Comparison of ENCODE assay signal across 8 mouse cellular contexts in the genomic region with DNA sequence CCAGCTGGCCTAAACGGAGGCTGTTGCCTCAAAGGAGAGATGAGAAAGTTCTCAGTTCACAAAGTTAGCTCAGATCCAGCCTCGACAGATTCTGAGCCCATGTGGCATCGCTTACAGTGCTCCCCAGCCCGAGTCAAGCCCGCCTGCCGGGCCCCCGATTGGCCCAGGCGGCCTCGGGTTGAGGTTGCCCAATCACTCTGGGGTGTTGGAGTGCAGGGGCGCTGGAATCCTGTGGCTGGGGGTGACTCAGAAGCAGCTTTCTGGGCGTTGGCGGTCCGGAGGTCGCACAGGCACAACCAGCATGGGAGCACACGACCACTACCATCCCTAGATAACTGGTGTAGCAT. TPM values are rescaled to one million over a fixed set of nuclear protein-coding genes. Genes with fewer than 3 reads are reported as not detected.
DNase-seq lines count a peak whose midpoint lies in the region; ATAC-seq and TF ChIP-seq lines count a peak whose summit lies in the region.

No protein-coding gene starts in this region.

- no peak for TF ChIP-seq EP300 in liver, postnatal 0 days (IDR thresholded peaks at IDR 0.05; ENCODE audit: low read depth)

- 0 out of 2 replicates have a peak, but pooled peaks cover 5% of the 10 kb centered on the region for H3K4me1 ChIP-seq in hindbrain, postnatal 0 days (ENCODE audit: insufficient read depth, low read length)
- peaks cover 8% of the 10 kb centered on the region; the same call in 1 of the 2 replicates for H3K4me1 ChIP-seq in liver, postnatal 0 days (ENCODE audit: insufficient read depth)

- no peaks in the 10 kb centered on the region for H3K9me3 ChIP-seq in hindbrain, postnatal 0 days (ENCODE audit: low read length)
- no peaks in the 10 kb centered on the region for H3K9me3 ChIP-seq in liver, postnatal 0 days (ENCODE audit: low read length)

- peak; percentile 10 to 22 for DNase-seq in layer of hippocampus, postnatal 14 days (ENCODE audit: low spot score in 2 of 2)
- DNase-seq in layer of hippocampus, adult 8-10 months (ENCODE audit: low spot score in 2 of 2): no peak
- DNase-seq in adrenal gland, postnatal 4 days (ENCODE audit: low spot score in 2 of 2): peak; percentile 4 to 15
- DNase-seq in gastrocnemius, postnatal 25 days: peak; percentile 75
- no peak for DNase-seq in hindbrain, postnatal 0 days (ENCODE audit: low spot score)
- peak; percentile 40 for DNase-seq in liver, postnatal 0 days
- DNase-seq in neural tube, embryonic 10.5 days (ENCODE audit: extremely low spot score, low spot score): peak; percentile 78
- DNase-seq in thymus, postnatal 25 days: peak; percentile 32

- 0 out of 2 replicates have a peak overlapping the region, but pooled peaks have one; percentile 75 for H3K27ac ChIP-seq in hindbrain, postnatal 0 days
- peak overlapping the region; percentile 82 for H3K27ac ChIP-seq in liver, postnatal 0 days (ENCODE audit: low read depth)

- H3K9ac ChIP-seq in hindbrain, postnatal 0 days (replicated peaks; ENCODE audit: low read length): peak overlapping the region; percentile 81
- H3K9ac ChIP-seq in liver, postnatal 0 days (replicated peaks): peak overlapping the region; percentile 73

- under 1% methylated on average over 15 of the region's 15 CpGs for WGBS in hindbrain, postnatal 0 days
- WGBS in liver, postnatal 0 days (ENCODE audit: insufficient replicate concordance): 3% methylated on average over 15 of the region's 15 CpGs

- peak overlapping the region; percentile 82 for H3K4me3 ChIP-seq in hindbrain, postnatal 0 days (ENCODE audit: low read length)
- H3K4me3 ChIP-seq in liver, postnatal 0 days (ENCODE audit: low read depth, low read length): peak overlapping the region; percentile 66

- peak overlapping the region; percentile 68 for H3K4me2 ChIP-seq in hindbrain, postnatal 0 days (ENCODE audit: low read depth, low read length)
- peak overlapping the region; percentile 84 for H3K4me2 ChIP-seq in liver, postnatal 0 days (ENCODE audit: low read depth, low read length)

- no peaks in the 10 kb centered on the region for H3K36me3 ChIP-seq in hindbrain, postnatal 0 days (ENCODE audit: insufficient read depth, low read length)
- no peaks in the 10 kb centered on the region for H3K36me3 ChIP-seq in liver, postnatal 0 days (replicated peaks; ENCODE audit: insufficient read depth, low read length)

- H3K27me3 ChIP-seq in hindbrain, postnatal 0 days (ENCODE audit: insufficient read depth, low read length): no peaks in the 10 kb centered on the region
- peaks cover 12% of the 10 kb centered on the region for H3K27me3 ChIP-seq in liver, postnatal 0 days (ENCODE audit: insufficient read depth, low read length)

- peak; percentile 73 for ATAC-seq in hindbrain, postnatal 0 days
- ATAC-seq in liver, postnatal 0 days: peak; percentile 67

- no peak for TF ChIP-seq CTCF in hindbrain, postnatal 0 days (IDR thresholded peaks at IDR 0.05; ENCODE audit: low read depth)
- no peak for TF ChIP-seq CTCF in liver, postnatal 0 days (IDR thresholded peaks at IDR 0.05; ENCODE audit: low read depth)

RNA-seq across cellular contexts. Expression of gene Dse, which starts 1.1 kb away (rescaled TPM):
- 1 to 10 TPM; 6.9 to 9.7 TPM for total RNA-seq in layer of hippocampus, postnatal 14 days (2021)
- 10 to 100 TPM in 1 of 4 experiments, 1 to 10 TPM in 3; 8.0 to 10.5 (median 8.3) TPM for total RNA-seq in layer of hippocampus, adult 8-10 months (2022)
- 10 to 100 TPM; 15.4 to 17.8 TPM for total RNA-seq in adrenal gland, postnatal 4 days (2021)
- total RNA-seq in gastrocnemius, postnatal 25 days (2021): 1 to 10 TPM; 5.2 to 5.4 TPM
- total RNA-seq in hindbrain, postnatal 0 days (2014; rRNA removed): 21.0 and 24.0 TPM in 2 replicates
- polyA plus RNA-seq in hindbrain, postnatal 0 days (2015; fragmentation: Nextera tagmentation; extraction: Ambion mirVana): 5.4 and 5.6 TPM in 2 replicates
- polyA plus RNA-seq in liver, postnatal 0 days (2015; fragmentation: Nextera tagmentation; extraction: Ambion mirVana): 5.6 and 5.8 TPM in 2 replicates

Comparison
In these comparisons a context has a peak if more than half of its experiments do, and no peak if none do; other contexts are left out.
1. DNase-seq: peak in layer of hippocampus, postnatal 14 days (2 of 2), adrenal gland, postnatal 4 days (2 of 2), gastrocnemius, postnatal 25 days (single experiment), liver, postnatal 0 days (single experiment), neural tube, embryonic 10.5 days (single experiment) and thymus, postnatal 25 days (single experiment); none in layer of hippocampus, adult 8-10 months (0 of 2) and hindbrain, postnatal 0 days (single experiment).